Mouse (Mus musculus): ENCODE data around the gene Dnal4. TPM values are rescaled to one million over a fixed set of nuclear protein-coding genes. Genes with fewer than 3 reads are reported as not detected.

Gene Dnal4
- polyA plus RNA-seq, 1 experiment = 18.7 TPM

GRCm38 (mm10) chr15:79768302-79768701, 9.3 kb downstream of the Dnal4 start:
- Histone ChIP-seq H3K4me3 (ENCODE audit: low read depth, low read length) (no peak overlapping the region), H3K27ac (ENCODE audit: insufficient read depth, low read depth, low read length) (no peak overlapping the region), H3K4me1 (ENCODE audit: control insufficient read depth, insufficient read depth, insufficient read length, low read length) (peaks cover 31% of the 10 kb centered on the region), H3K27me3 (ENCODE audit: control insufficient read depth, insufficient read depth, low read length) (no peaks in the 10 kb centered on the region), H3K36me3 (ENCODE audit: control insufficient read depth, insufficient read depth, low read length) (no peaks in the 10 kb centered on the region)
- WGBS = 79% methylated on average over 6 of the region's 6 CpGs
- TF ChIP-seq CTCF (IDR thresholded peaks at IDR 0.05; ENCODE audit: extremely low read depth, insufficient read length, insufficient replicate concordance, low read depth, low read length) (no peak), POLR2A (IDR thresholded peaks at IDR 0.05; ENCODE audit: low read depth, low read length) (no peak)

DNA sequence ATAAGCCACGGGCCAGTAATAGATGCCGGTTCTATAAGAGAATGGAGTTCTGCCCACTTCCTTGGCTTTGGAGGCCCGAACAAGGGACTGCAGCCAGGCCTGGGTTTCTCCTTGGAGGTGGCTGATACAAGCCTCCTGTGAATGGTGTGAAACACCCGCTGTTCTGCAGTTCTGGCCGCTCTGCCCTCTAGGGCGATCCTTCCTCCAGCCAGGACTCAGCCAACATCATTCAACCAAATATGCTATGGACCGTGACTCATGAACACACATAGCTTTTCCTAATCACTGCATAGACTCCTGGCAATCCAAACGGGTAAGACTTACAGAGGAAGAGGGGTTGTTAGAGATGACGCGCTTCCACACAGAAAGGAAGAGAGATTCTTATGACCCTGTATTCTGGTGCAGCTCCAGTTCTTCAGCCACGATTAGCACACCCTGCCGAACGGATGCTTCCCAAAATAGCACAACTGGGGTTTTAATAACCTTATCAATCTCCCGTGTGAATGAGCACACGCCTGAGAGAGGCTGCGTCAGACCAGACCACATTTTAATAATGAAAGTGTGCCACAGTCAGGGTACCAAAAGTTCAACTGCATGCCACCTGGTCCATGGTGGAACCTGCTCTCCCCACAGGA, 10.2 kb downstream of the Dnal4 start:
- peaks cover 30% of the 10 kb centered on the region for H3K4me1 ChIP-seq (ENCODE audit: control insufficient read depth, insufficient read depth, insufficient read length, low read length)
- no peaks in the 10 kb centered on the region for H3K36me3 ChIP-seq (ENCODE audit: control insufficient read depth, insufficient read depth, low read length)
- WGBS = 83% methylated on average over 16 of the region's 16 CpGs
- no peak overlapping the region for H3K27ac ChIP-seq (ENCODE audit: insufficient read depth, low read depth, low read length)
- no peak overlapping the region for H3K4me3 ChIP-seq (ENCODE audit: low read depth, low read length)
- no peaks in the 10 kb centered on the region for H3K27me3 ChIP-seq (ENCODE audit: control insufficient read depth, insufficient read depth, low read length)
- TF ChIP-seq POLR2A (IDR thresholded peaks at IDR 0.05; ENCODE audit: low read depth, low read length) (no peak), CTCF (IDR thresholded peaks at IDR 0.05; ENCODE audit: extremely low read depth, insufficient read length, insufficient replicate concordance, low read depth, low read length) (no peak)

DNA sequence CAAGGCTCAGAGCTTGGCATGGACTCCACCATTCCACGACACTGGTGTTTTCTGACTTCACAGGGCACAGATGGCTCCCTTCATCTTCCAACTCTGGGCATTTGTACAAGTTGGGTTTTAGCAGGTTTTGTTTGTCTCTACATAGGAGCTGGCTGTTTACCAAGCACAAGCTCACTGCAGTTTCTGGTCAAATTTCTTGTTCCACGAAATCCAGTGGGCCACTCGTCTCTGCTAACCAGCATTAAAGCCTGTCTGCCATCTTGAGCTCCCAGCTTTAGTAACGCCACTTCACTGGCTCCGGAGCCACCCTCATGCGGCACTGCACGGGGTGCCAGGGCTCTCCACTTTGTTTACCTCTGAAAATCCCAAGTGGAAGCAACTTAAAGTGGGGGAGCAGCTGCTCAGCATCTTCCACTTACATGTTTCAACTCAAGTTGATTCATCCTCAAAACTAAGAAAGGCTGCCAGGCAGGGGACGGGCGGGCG, 11.0 kb downstream of the Dnal4 start:
- Histone ChIP-seq H3K36me3 (ENCODE audit: control insufficient read depth, insufficient read depth, low read length) (no peaks in the 10 kb centered on the region), H3K27me3 (ENCODE audit: control insufficient read depth, insufficient read depth, low read length) (no peaks in the 10 kb centered on the region), H3K4me1 (ENCODE audit: control insufficient read depth, insufficient read depth, insufficient read length, low read length) (peaks cover 30% of the 10 kb centered on the region), H3K27ac (ENCODE audit: insufficient read depth, low read depth, low read length) (no peak overlapping the region), H3K4me3 (ENCODE audit: low read depth, low read length) (no peak overlapping the region)
- no peak for TF ChIP-seq POLR2A (IDR thresholded peaks at IDR 0.05; ENCODE audit: low read depth, low read length)
- TF ChIP-seq CTCF (IDR thresholded peaks at IDR 0.05; ENCODE audit: extremely low read depth, insufficient read length, insufficient replicate concordance, low read depth, low read length) = no peak
- WGBS = 86% methylated on average over 10 of the region's 10 CpGs

- Histone ChIP-seq H3K4me1 (ENCODE audit: control insufficient read depth, insufficient read depth, insufficient read length, low read length) (peaks cover 29% of the 10 kb centered on the region), H3K36me3 (ENCODE audit: control insufficient read depth, insufficient read depth, low read length) (no peaks in the 10 kb centered on the region), H3K27ac (ENCODE audit: insufficient read depth, low read depth, low read length) (no peak overlapping the region), H3K4me3 (ENCODE audit: low read depth, low read length) (no peak overlapping the region), H3K27me3 (ENCODE audit: control insufficient read depth, insufficient read depth, low read length) (no peaks in the 10 kb centered on the region)
- TF ChIP-seq POLR2A (IDR thresholded peaks at IDR 0.05; ENCODE audit: low read depth, low read length) = no peak
- no peak for TF ChIP-seq CTCF (IDR thresholded peaks at IDR 0.05; ENCODE audit: extremely low read depth, insufficient read length, insufficient replicate concordance, low read depth, low read length)
- WGBS = 76% methylated on average over 10 of the region's 10 CpGs
These were observed 11.5 kb downstream of the Dnal4 start for GRCm38 (mm10) chr15:79766168-79766567.

- TF ChIP-seq CTCF (IDR thresholded peaks at IDR 0.05; ENCODE audit: extremely low read depth, insufficient read length, insufficient replicate concordance, low read depth, low read length) (peak; percentile 17; the same call in 1 of the 2 replicates), POLR2A (IDR thresholded peaks at IDR 0.05; ENCODE audit: low read depth, low read length) (no peak)
- Histone ChIP-seq H3K27me3 (ENCODE audit: control insufficient read depth, insufficient read depth, low read length) (no peaks in the 10 kb centered on the region), H3K4me3 (ENCODE audit: low read depth, low read length) (no peak overlapping the region), H3K4me1 (ENCODE audit: control insufficient read depth, insufficient read depth, insufficient read length, low read length) (peaks cover 22% of the 10 kb centered on the region), H3K27ac (ENCODE audit: insufficient read depth, low read depth, low read length) (no peak overlapping the region), H3K36me3 (ENCODE audit: control insufficient read depth, insufficient read depth, low read length) (no peaks in the 10 kb centered on the region)
- WGBS = 18% methylated on average over 2 of the region's 2 CpGs
These were observed 12.3 kb downstream of the Dnal4 start for GRCm38 (mm10) chr15:79765361-79765760.

GRCm38 (mm10) chr15:79764539-79765267, 12.9 kb downstream of the Dnal4 start:
- H3K4me1 ChIP-seq (ENCODE audit: control insufficient read depth, insufficient read depth, insufficient read length, low read length) = peaks cover 16% of the 10 kb centered on the region
- H3K36me3 ChIP-seq (ENCODE audit: control insufficient read depth, insufficient read depth, low read length) = no peaks in the 10 kb centered on the region
- H3K27ac ChIP-seq (ENCODE audit: insufficient read depth, low read depth, low read length) = no peak overlapping the region
- TF ChIP-seq CTCF (IDR thresholded peaks at IDR 0.05; ENCODE audit: extremely low read depth, insufficient read length, insufficient replicate concordance, low read depth, low read length) = no peak
- no peak for TF ChIP-seq POLR2A (IDR thresholded peaks at IDR 0.05; ENCODE audit: low read depth, low read length)
- no peaks in the 10 kb centered on the region for H3K27me3 ChIP-seq (ENCODE audit: control insufficient read depth, insufficient read depth, low read length)
- H3K4me3 ChIP-seq (ENCODE audit: low read depth, low read length) = no peak overlapping the region
- 85% methylated on average over 11 of the region's 11 CpGs for WGBS

DNA sequence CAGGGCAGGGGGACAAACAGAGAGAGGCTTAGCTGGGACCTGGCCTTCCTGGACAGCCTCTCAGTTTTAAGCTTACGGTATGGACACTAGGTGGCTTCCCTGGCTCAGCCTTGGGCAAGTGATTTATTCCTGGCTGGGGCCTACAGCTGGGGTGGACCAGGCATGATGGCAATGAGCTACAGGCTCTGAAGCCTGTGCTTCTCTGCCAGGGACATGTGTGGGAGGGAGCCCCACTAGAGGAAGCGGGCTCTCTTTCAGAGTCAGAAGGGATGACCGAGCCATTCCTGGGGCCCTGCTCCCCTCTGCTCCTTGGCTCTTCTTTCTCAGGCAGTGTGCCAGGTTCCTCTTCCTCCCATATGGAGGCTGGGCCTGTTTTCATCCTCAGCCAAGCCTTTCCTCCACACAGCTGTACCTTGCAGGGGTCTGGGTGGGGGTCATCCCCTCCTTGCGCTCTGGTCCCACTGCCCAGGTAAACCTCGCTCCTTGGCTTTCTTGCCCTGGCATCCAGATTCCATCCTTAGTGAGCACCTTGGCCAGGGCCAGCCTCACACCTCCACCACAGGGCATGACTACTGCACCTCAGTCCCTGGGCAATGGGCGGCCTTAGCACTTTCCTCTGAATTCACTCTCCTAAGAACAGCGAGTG, 13.9 kb downstream of the Dnal4 start:
- Histone ChIP-seq H3K27me3 (ENCODE audit: control insufficient read depth, insufficient read depth, low read length) (no peaks in the 10 kb centered on the region), H3K36me3 (ENCODE audit: control insufficient read depth, insufficient read depth, low read length) (no peaks in the 10 kb centered on the region), H3K4me1 (ENCODE audit: control insufficient read depth, insufficient read depth, insufficient read length, low read length) (peaks cover 13% of the 10 kb centered on the region), H3K27ac (ENCODE audit: insufficient read depth, low read depth, low read length) (no peak overlapping the region), H3K4me3 (ENCODE audit: low read depth, low read length) (no peak overlapping the region)
- WGBS = 89% methylated on average over 7 of the region's 7 CpGs
- TF ChIP-seq POLR2A (IDR thresholded peaks at IDR 0.05; ENCODE audit: low read depth, low read length) = no peak
- no peak for TF ChIP-seq CTCF (IDR thresholded peaks at IDR 0.05; ENCODE audit: extremely low read depth, insufficient read length, insufficient replicate concordance, low read depth, low read length)

Data from small intestine, adult 2 months (tissue).